Mouse (Mus musculus) kidney, adult 2 months (tissue): ENCODE data around the gene A830005F24Rik.

Experiments
- CTCF ChIP-seq: fragments of 200-500 bp; conservative IDR thresholded peaks from 2 replicates; pipeline ENCODE4 v1.5.1; 2011; ENCODE audit warnings: low read depth, mild to moderate bottlenecking, control low read depth, low read length, moderate library complexity, mixed read lengths; ENCODE audit not compliant: insufficient read depth, insufficient read length
- POLR2A ChIP-seq: fragments of 200-500 bp; IDR thresholded peaks from one replicate; pipeline ENCODE4 v1.6.1; 2011; ENCODE audit warnings: low read depth, low read length, control low read depth

- TF ChIP-seq POLR2A (no peak), CTCF (no peak)
Observed at GRCm38 (mm10) chr13:48544391-48544790, 31.0 kb downstream of the A830005F24Rik start.
